Mouse (Mus musculus) layer of hippocampus, adult 2 months (tissue): ENCODE data around the gene Ap5s1. TPM values are rescaled to one million over a fixed set of nuclear protein-coding genes. Genes with fewer than 3 reads are reported as not detected.

Experiments used
- DNase-seq, 2 experiments: peaks; one replicate each; pipeline ENCODE4 v3.0.0; 2022; ENCODE audit warnings: low spot score in 2 of 2
- H3K27ac ChIP-seq: fragments of 200-600 bp; 2 replicates; pipeline ENCODE4 v1.8.1; 2022
- H3K4me3 ChIP-seq: fragments of 200-600 bp; 2 replicates; pipeline ENCODE4 v1.8.1; 2022; ENCODE audit warnings: mild to moderate bottlenecking
- CTCF ChIP-seq: fragments of 200-600 bp; conservative IDR thresholded peaks from 2 replicates; pipeline ENCODE4 v1.8.1; 2022; ENCODE audit warnings: antibody characterized with exemption, mild to moderate bottlenecking, moderate library complexity
- total RNA-seq, 2 experiments: library from RNA; stranded (reverse); gene quantifications; 2 replicates each; pipeline ENCODE4 v1.2.3; 2021

The Ap5s1 gene
- total RNA-seq, 2 experiments from 2014 or later: 20.9 to 26.0 TPM

DNA sequence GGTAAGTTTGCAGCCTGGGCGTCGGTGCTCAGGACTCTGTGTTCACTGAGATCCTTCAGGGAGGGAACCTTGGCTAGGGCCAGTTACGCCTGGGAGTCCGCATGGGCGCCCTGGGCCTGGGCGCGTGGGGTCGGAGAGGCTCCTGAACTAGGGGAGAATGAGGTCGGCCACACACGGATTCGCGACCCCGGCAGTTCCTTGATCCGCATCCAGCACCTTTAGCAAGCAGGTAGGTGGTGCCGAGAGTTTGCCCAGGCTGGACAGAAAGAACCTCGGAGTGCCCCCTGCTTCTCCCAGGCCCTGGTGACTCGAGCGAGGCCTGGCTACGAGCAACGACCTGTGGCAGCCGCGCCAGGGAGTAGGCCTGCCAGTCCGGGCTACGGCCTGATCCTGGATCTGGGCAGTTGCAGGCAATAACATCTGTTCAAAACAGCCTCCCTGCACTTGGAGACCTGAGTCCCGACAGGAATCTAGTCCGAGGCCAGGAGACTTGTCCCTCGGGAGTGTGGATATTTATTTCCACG is 27.3 kb downstream of the Ap5s1 start:
- Histone ChIP-seq H3K27ac (peak overlapping the region; percentile 87), H3K4me3 (peak overlapping the region; percentile 64)
- TF ChIP-seq CTCF: no peak
- DNase-seq: no peak

DNA sequence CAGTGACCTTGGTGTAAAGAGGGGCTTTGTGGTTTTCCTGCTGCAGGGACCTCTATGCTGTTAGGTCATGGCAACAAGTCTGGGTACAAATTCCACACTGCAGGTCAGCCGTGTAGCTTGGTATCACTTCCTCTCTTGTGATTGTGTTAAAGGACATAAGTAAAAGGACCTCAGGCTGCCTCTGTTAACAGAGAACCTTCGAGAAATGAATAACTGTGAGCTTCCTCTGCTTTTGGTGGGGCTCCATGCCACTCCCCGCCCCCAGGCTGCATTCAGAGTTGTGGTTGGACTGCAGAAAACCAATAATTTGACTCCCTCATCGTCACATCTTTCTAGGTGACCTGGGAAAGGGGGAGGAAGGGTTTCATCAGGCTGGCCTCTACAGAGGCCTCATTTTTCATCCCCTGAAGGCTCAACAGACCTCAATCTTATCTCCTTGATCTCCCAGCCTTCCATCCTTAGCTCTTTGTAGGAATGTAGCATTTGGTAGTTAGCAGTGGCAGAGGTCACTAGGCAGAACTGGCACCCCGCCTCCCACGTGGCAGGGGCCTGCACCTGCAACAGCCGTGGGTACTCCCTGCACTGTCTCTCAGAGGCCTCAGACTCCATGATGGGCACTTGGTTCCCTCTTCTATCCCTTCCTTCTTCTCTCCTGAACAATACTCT is 28.2 kb downstream of the Ap5s1 start:
- no peak overlapping the region for H3K27ac ChIP-seq
- no peak for DNase-seq
- no peak for TF ChIP-seq CTCF
- H3K4me3 ChIP-seq: no peak overlapping the region

DNA sequence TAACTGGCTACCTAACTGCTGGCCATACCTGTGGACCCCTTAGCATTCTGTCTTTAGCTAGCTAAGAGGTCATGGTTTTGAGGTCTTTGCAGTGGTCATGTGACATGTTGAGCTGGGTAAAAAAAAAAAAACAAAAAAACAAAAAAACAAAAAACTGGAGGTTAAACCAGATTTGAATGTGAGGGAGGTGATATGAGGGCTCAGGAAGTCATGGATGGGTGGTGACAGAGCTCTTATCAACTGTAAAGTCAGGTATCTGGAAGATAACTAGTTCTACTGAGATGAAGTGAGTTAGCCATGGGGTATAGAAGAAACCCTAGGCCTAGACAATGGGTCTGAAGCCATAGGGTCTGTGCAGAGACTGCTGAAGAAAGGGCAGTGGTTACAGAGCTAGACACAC is 35.3 kb downstream of the Ap5s1 start:
- no peak for TF ChIP-seq CTCF
- no peak overlapping the region for H3K27ac ChIP-seq
- DNase-seq: no peak
- H3K4me3 ChIP-seq: no peak overlapping the region

DNA sequence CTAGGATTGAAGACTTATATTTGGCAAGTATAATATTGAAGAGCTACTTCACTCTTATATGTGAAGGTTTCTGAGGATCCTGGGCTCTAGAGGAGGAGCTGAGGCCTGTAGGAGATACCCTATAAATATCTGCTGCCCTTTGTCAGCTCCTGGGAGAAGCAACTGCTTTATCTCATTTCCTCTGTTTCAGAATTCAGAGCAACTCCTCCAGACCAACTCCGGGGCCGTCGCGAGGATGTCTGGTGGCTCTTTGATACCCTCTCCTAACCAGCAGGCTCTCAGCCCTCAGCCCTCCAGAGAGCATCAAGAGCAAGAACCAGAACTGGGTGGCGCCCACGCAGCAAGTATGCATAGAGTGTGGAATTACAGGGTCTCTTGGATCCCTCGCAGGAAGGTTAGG is 36.1 kb downstream of the Ap5s1 start:
- no peak overlapping the region for H3K4me3 ChIP-seq
- TF ChIP-seq CTCF: no peak
- DNase-seq: no peak
- no peak overlapping the region for H3K27ac ChIP-seq

DNA sequence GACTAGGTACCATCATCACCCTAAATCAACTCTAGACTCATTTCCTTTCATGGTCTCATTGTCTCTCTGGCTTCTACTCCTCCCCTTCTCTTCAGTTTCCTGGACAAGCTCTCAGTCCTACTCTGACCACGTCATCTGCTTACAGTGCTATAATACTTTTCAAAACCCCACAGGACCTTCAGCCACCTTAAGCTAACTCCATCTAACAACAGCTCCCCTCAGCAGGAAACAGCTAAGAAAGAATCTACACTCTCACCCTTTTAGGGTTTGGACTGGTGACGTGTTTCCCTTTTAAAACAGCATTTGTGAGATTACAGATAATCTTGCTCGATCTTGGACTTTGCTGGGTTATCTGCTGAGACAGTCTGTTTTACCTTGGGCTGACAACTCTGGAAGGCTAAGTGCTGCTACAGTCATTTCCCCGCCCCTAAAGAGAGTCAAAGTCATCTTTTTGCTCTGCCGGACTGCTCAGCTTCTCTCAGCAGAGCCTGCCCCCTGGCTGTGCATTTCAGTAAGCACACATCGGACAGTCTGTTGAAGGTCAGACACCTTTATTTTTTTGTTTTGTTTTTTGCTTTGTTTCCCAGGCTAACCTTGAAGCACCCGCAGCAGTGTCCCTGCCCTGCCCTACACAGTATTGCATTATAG is 46.9 kb downstream of the Ap5s1 start:
- TF ChIP-seq CTCF: peak; percentile 81
- Histone ChIP-seq H3K27ac (no peak overlapping the region), H3K4me3 (no peak overlapping the region)
- DNase-seq: peak in 1 of 2 experiments; percentile 38

DNA sequence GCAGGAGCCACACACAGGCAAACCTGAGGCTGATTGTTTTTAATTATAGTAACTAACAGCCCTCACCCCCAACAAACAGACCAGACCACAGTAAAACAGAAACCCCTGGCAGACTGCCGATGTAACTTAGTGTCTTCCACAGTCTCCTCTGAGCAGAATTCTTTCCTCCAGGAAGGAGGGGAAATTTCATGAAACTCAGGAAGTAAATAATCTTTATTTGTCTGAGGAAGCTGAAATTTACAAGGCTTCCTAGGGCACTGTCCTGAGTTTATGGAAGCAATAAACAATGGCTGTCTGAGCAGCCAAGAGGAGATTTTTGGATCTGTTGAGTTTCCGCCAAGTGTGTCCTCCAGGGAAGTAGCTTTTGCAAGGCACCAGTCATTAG is 47.4 kb downstream of the Ap5s1 start:
- Histone ChIP-seq H3K4me3 (no peak overlapping the region), H3K27ac (no peak overlapping the region)
- TF ChIP-seq CTCF: no peak
- no peak for DNase-seq

DNA sequence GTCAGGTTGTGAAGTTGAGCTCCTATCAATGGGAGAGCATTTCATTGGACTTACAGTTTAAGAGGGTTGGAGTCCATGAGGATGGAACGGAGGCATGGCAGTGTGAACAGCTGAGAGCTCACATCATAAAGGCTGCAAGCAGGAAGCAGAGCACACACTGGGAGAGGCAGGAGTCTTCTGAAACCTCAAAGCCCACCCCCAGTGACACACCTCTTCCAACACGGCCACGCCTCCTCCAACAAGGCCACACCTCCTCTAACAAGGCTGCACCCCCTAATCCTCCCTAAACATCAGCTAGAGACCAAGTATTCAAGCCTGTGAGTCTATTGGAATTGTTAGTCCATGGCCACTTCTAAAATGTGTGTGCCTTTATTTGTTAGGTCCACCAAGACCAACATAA is 48.9 kb downstream of the Ap5s1 start:
- TF ChIP-seq CTCF: no peak
- no peak overlapping the region for H3K4me3 ChIP-seq
- DNase-seq: no peak

DNA sequence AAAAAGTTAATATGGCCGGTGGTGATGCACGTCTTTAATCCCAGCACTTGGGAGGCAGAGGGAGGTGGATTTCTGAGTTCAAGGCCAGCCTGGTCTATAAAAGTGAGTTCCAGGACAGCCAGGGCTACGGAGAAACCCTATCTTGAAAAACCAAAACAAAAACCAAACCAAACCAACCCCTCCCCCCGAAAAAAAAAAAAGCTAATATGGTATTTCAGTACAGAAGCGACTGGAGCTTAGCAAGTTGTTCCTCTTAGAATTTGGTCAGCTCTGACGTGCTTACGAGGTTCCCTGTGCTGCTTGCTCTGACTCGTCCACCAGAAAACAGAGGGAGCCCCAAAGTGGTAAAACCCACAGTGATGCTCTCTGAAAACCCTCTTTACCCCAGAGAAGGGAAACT is 51.8 kb downstream of the Ap5s1 start:
- no peak for TF ChIP-seq CTCF
- Histone ChIP-seq H3K4me3 (no peak overlapping the region), H3K27ac (no peak overlapping the region)
- no peak for DNase-seq

More for the DNA sequence above, 48.9 kb downstream of the Ap5s1 start:
- no peak overlapping the region for H3K27ac ChIP-seq

DNA sequence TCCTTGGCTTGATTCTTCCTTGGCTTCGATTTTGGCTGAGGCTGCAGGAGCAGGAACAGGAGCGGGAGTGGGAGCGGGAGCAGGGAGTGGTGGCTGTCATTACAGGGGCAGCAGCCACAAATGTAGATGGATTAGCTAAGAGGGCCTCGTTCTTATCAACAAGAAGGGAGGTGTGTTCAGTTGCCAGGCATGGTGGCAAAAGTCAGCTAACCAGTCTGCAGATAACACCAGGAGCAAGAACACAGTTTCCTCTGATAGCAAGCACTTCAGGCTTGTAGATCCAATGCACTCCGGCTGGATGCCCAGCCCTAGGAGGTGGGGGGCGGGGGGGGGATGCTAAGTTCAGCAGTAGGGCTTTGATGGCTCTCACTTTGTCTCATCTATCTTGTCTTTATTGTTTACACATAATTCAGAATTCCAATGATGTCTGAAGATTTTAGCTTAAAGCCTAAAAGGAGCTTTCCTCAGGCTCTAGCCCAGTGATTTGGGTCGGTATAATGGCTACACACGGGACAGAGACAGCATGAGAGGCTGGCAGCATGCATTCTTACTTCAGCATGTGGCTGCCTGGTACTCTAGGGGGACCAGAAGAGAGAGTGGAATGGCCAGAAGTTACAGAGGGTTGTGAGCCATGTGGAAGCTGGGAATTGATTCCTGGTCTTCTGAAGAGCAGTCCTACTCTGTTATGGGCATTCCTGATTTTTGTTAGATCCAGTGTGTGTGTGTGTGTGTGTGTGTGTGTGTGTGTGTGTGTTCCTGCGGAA is 53.8 kb downstream of the Ap5s1 start:
- TF ChIP-seq CTCF: no peak
- no peak for DNase-seq
- H3K27ac ChIP-seq: no peak overlapping the region

DNA sequence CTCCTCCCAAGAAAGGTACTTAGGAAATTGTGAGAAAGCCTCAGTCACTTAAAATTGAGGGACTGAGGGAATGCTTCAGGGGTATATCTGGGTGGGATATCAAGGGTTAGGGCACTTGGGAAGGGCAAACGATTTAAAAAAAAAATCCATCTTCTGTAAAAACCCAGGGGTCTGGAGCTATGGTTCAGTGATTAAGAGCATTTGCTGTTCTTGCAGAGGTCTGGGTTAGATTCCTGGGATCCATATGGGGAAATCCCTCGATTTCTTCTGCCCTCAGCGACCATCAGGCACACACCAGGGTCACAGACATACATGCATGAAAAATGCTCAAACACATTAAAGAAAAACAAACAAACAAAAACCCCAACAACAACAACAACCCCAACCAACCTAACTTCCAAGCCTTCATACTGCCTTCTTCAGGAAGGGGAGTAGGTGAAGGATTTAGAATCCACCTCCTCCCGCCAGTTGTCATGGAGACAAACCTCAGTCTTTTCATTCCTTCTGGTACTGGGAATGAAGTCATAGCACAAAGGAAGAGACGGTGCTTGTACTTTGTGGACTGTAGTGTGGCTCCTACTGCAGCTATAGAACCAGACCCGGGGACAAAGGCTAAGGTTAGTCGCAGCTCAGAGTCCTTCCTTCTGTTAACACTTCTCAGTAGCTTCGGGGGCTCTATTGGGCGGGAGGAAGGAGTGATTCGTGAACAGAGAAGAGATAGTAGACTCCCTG is 54.8 kb downstream of the Ap5s1 start:
- no peak for DNase-seq
- H3K27ac ChIP-seq: peak overlapping the region; percentile 96
- no peak for TF ChIP-seq CTCF
- H3K4me3 ChIP-seq: peak overlapping the region; percentile 63

More for the DNA sequence above, 53.8 kb downstream of the Ap5s1 start:
- no peak overlapping the region for H3K4me3 ChIP-seq

DNA sequence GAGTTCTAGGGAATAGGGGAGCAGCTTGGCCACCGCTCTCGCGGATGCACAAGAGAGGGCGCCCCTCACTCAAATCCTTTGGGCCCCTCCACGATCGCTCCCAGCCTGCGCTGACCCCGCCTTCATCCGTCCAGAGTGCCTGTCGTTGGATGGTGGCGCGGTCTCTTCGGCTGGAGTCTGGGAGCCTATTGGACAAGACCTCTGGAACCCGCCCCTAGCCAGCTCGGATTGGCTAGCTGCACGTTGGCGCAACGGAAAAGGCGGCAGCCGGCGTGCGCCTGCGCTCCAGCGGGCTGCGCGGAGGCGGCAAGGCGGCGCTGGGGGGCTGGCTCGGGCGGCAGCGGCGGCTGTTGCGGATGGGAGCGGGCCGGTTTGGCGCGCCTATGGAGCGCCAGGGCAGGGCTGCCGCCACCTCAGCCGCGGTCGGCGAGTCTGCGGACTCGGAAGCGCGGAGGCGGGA is 55.4 kb downstream of the Ap5s1 start, which contains the start of gene Pank2:
Gene Pank2 (plus strand): TSS at position 283 of the 460 bp plus-strand sequence.
- peak within 1 kb of the TSS; percentile 96 for H3K27ac ChIP-seq
- peak; percentile 45 for TF ChIP-seq CTCF
- H3K4me3 ChIP-seq: peak within 1 kb of the TSS; percentile 63
- peak; percentile 97 to 99 for DNase-seq

Other genes with a start within 250 kb of the Ap5s1 start
- gene Gfra4, start 164.0 kb upstream of the Ap5s1 start, total RNA-seq: 10 to 100 TPM; 62.8 to 64.0 TPM
- gene Adam33, start 143.3 kb upstream of the Ap5s1 start, total RNA-seq: under 1 TPM; 0.59 to 0.76 TPM
- under 1 TPM; 0.20 to 0.46 TPM for gene Siglec1, start 120.3 kb upstream of the Ap5s1 start, total RNA-seq
- 1 to 10 TPM; 9.1 to 9.5 TPM for gene Hspa12b, start 79.8 kb upstream of the Ap5s1 start, total RNA-seq
- gene Gm11037, start 73.6 kb upstream of the Ap5s1 start, total RNA-seq: not detected
- gene 1700037H04Rik, start 47.0 kb upstream of the Ap5s1 start, total RNA-seq: 10 to 100 TPM; 46.0 to 46.7 TPM
- gene Cenpb, start 27.0 kb upstream of the Ap5s1 start, total RNA-seq: 10 to 100 TPM; 72.3 to 78.8 TPM
- gene Cdc25b, start 20.1 kb upstream of the Ap5s1 start, total RNA-seq: 10 to 100 TPM; 23.4 to 25.5 TPM
- gene Spef1, start 19.8 kb upstream of the Ap5s1 start, total RNA-seq: 1 to 10 TPM; 8.5 to 8.9 TPM
- 1 to 10 TPM; 6.8 to 7.4 TPM for gene Mavs, start 27.0 kb downstream of the Ap5s1 start, total RNA-seq
- gene Pank2, start 55.4 kb downstream of the Ap5s1 start, total RNA-seq: 10 to 100 TPM; 56.5 to 60.2 TPM
- gene Rnf24, start 145.8 kb downstream of the Ap5s1 start, total RNA-seq: 10 to 100 TPM; 29.3 to 31.1 TPM